Mouse (Mus musculus) lung, embryonic 16.5 days (tissue): ENCODE measurements around the gene Hexim2. TPM values are rescaled to one million over a fixed set of nuclear protein-coding genes. Genes with fewer than 3 reads are reported as not detected.

Experiments
- ATAC-seq: fragments of 200-750 bp; cut with Nextera tagmentation; 2 replicates; pipeline ENCODE4 v1.8.0; 2017; ENCODE audit warnings: low read depth, mild to moderate bottlenecking, moderate library complexity
- H3K27ac ChIP-seq: fragments of 300-500 bp; sonication (generic); 2 replicates; pipeline ENCODE4 v1.5.1; 2014; ENCODE audit warnings: mild to moderate bottlenecking, control low read depth, low read length
- H3K27me3 ChIP-seq: fragments of 300-500 bp; sonication (generic); 2 replicates; pipeline ENCODE4 v1.6.1; 2014; ENCODE audit warnings: low read depth, low read length, mixed read lengths; ENCODE audit not compliant: control insufficient read depth, insufficient read depth
- H3K36me3 ChIP-seq: fragments of 300-500 bp; sonication (generic); 2 replicates; pipeline ENCODE4 v1.6.1; 2014; ENCODE audit warnings: low read length; ENCODE audit not compliant: control insufficient read depth, insufficient read depth
- H3K4me1 ChIP-seq: fragments of 300-500 bp; sonication (generic); replicated peaks from 2 replicates; pipeline ENCODE4 v1.6.1; 2014; ENCODE audit warnings: low read length, mixed read lengths; ENCODE audit not compliant: control insufficient read depth, insufficient read depth
- H3K4me2 ChIP-seq: fragments of 300-500 bp; sonication (generic); 2 replicates; pipeline ENCODE4 v1.6.1; 2014; ENCODE audit warnings: low read depth, low read length, control low read depth
- H3K4me3 ChIP-seq: fragments of 300-500 bp; sonication (generic); 2 replicates; pipeline ENCODE4 v1.5.1; 2014; ENCODE audit warnings: mild to moderate bottlenecking, low read length, control low read depth
- H3K9ac ChIP-seq: fragments of 300-500 bp; sonication (generic); 2 replicates; pipeline ENCODE4 v1.6.1; 2014; ENCODE audit warnings: low read length, control low read depth
- H3K9me3 ChIP-seq: fragments of 300-500 bp; sonication (generic); 2 replicates; pipeline ENCODE4 v1.6.1; 2016; ENCODE audit warnings: low read length; ENCODE audit not compliant: control insufficient read depth
- WGBS: fragments of 180-500 bp; shearing (Covaris S2); extraction: QIAGEN DNeasy Blood & Tissue Kit; methylation state at CpG from one replicate; pipeline ENCODE4 v1.1.7; 2014; 5-methylcytosine and 5-hydroxymethylcytosine counted together
- polyA plus RNA-seq: library from polyadenylated mRNA; unstranded; fragments of >200 nt; fragmentation: Nextera tagmentation; extraction: Ambion mirVana; gene quantifications from 2 replicates; pipeline ENCODE4 v1.2.1, GENCODE M21; 2015

Gene Hexim2
- polyA plus RNA-seq, result 8.7 and 10.1 TPM in 2 replicates

- Histone ChIP-seq H3K27ac (peak within 1 kb of the TSS; percentile 99), H3K36me3 (no peaks in the 10 kb centered on the region), H3K4me2 (peak within 1 kb of the TSS; percentile 71), H3K4me1 (peaks cover 19% of the 10 kb centered on the region), H3K4me3 (peak within 1 kb of the TSS; percentile 97), H3K9ac (peak within 1 kb of the TSS; percentile 100), H3K27me3 (no peaks in the 10 kb centered on the region), H3K9me3 (no peaks in the 10 kb centered on the region)
- under 1% methylated on average over 39 of the region's 39 CpGs for WGBS
- peak; percentile 57 for ATAC-seq
Measured at GRCm38 (mm10) chr11:103131701-103132575, at the start of gene Hexim2. Hexim2 (plus strand) TSS chr11:103132429.

- Histone ChIP-seq H3K27me3 (no peaks in the 10 kb centered on the region), H3K9me3 (no peaks in the 10 kb centered on the region), H3K36me3 (no peaks in the 10 kb centered on the region), H3K4me1 (peaks cover 16% of the 10 kb centered on the region), H3K9ac (no peak overlapping the region), H3K4me2 (no peak overlapping the region), H3K4me3 (no peak overlapping the region), H3K27ac (no peak overlapping the region)
- 86% methylated on average over 7 of the region's 7 CpGs for WGBS
- no peak for ATAC-seq
Measured at GRCm38 (mm10) chr11:103093306-103093705, 38.9 kb upstream of the Hexim2 start.

- Histone ChIP-seq H3K9me3 (no peaks in the 10 kb centered on the region), H3K27me3 (no peaks in the 10 kb centered on the region), H3K27ac (no peak overlapping the region), H3K4me1 (peaks cover 16% of the 10 kb centered on the region), H3K4me3 (no peak overlapping the region), H3K4me2 (no peak overlapping the region), H3K9ac (peak overlapping the region; percentile 32; the same call in 1 of the 2 replicates), H3K36me3 (no peaks in the 10 kb centered on the region)
- WGBS, result 64% methylated on average over 20 of the region's 20 CpGs
- ATAC-seq, result peak; percentile 31; the same call in 1 of the 2 replicates
Measured at GRCm38 (mm10) chr11:103093862-103094833, 38.1 kb upstream of the Hexim2 start.

- Histone ChIP-seq H3K27ac (no peak overlapping the region), H3K4me3 (no peak overlapping the region), H3K4me1 (peaks cover 16% of the 10 kb centered on the region), H3K9me3 (no peaks in the 10 kb centered on the region), H3K9ac (no peak overlapping the region), H3K27me3 (peaks cover 4% of the 10 kb centered on the region; the same call in 1 of the 2 replicates), H3K36me3 (no peaks in the 10 kb centered on the region), H3K4me2 (no peak overlapping the region)
- ATAC-seq, result no peak
- 80% methylated on average over 9 of the region's 9 CpGs for WGBS
Measured at GRCm38 (mm10) chr11:103095107-103095670, 37.0 kb upstream of the Hexim2 start.

- WGBS, result 91% methylated on average over 6 of the region's 6 CpGs
- H3K27ac ChIP-seq, result no peak overlapping the region
Measured at GRCm38 (mm10) chr11:103095801-103096200, 36.4 kb upstream of the Hexim2 start.

GRCm38 (mm10) chr11:103096979-103097894 lies 35.0 kb upstream of the Hexim2 start:
- Histone ChIP-seq H3K4me1 (peaks cover 30% of the 10 kb centered on the region), H3K36me3 (no peaks in the 10 kb centered on the region), H3K27ac (peak overlapping the region; percentile 69), H3K9ac (peak overlapping the region; percentile 60), H3K9me3 (no peaks in the 10 kb centered on the region), H3K4me3 (0 out of 2 replicates have a peak overlapping the region, but pooled peaks have one; percentile 4), H3K4me2 (peak overlapping the region; percentile 37), H3K27me3 (peaks cover 16% of the 10 kb centered on the region)
- ATAC-seq, result peak; percentile 50
- 13% methylated on average over 22 of the region's 22 CpGs for WGBS

More at GRCm38 (mm10) chr11:103095801-103096200, 36.4 kb upstream of the Hexim2 start:
- no peak overlapping the region for H3K4me2 ChIP-seq
- H3K9me3 ChIP-seq, result no peaks in the 10 kb centered on the region
- H3K9ac ChIP-seq, result no peak overlapping the region
- H3K27me3 ChIP-seq, result peaks cover 10% of the 10 kb centered on the region
- no peak for ATAC-seq
- no peak overlapping the region for H3K4me3 ChIP-seq
- no peaks in the 10 kb centered on the region for H3K36me3 ChIP-seq
- H3K4me1 ChIP-seq, result peaks cover 20% of the 10 kb centered on the region

- H3K27ac ChIP-seq, result no peak overlapping the region
- no peak overlapping the region for H3K4me2 ChIP-seq
- H3K27me3 ChIP-seq, result peaks cover 16% of the 10 kb centered on the region
- no peak overlapping the region for H3K4me3 ChIP-seq
- no peak for ATAC-seq
- 70% methylated on average over 11 of the region's 11 CpGs for WGBS
- no peaks in the 10 kb centered on the region for H3K9me3 ChIP-seq
- H3K9ac ChIP-seq, result no peak overlapping the region
- peaks cover 34% of the 10 kb centered on the region for H3K4me1 ChIP-seq
- H3K36me3 ChIP-seq, result no peaks in the 10 kb centered on the region
Measured at GRCm38 (mm10) chr11:103098531-103099190, 33.6 kb upstream of the Hexim2 start.
